Mouse (Mus musculus) CH12.LX (cell line): ENCODE data around the gene St8sia4. TPM values are rescaled to one million over a fixed set of nuclear protein-coding genes. Genes with fewer than 3 reads are reported as not detected.
A peak's percentile ranks its signal among the peaks of the same experiment; 100 is the strongest.

Source experiments
- DNase-seq: peaks from one replicate; pipeline ENCODE4 v3.0.0-alpha.2; 2013; ENCODE audit errors: extremely low read depth
- H3K27ac ChIP-seq: 2 replicates; pipeline ENCODE4 v1.5.1; 2012; ENCODE audit warnings: low read depth, mild to moderate bottlenecking, control low read depth, moderate library complexity; ENCODE audit not compliant: insufficient read depth
- H3K27me3 ChIP-seq: replicated peaks from 2 replicates; pipeline ENCODE3; 2012; ENCODE audit warnings: inconsistent platforms
- H3K36me3 ChIP-seq, 2 experiments: replicated peaks in 1 of 2; 2 replicates each; pipeline versions ENCODE3 to v1.6.1; 2012; ENCODE audit warnings: inconsistent platforms in 1 of 2, low read length in 1 of 2, mild to moderate bottlenecking in 1 of 2, mixed read lengths in 1 of 2, moderate library complexity in 1 of 2; ENCODE audit not compliant: control insufficient read depth in 1 of 2, insufficient read depth in 1 of 2
- H3K4me1 ChIP-seq, 2 experiments: 2 replicates each; pipeline ENCODE4 v1.6.1; 2012; ENCODE audit warnings: inconsistent platforms in 1 of 2, moderate library complexity in 1 of 2; ENCODE audit not compliant: insufficient read depth in 2 of 2, control insufficient read depth in 1 of 2
- H3K4me2 ChIP-seq: 2 replicates; pipeline ENCODE4 v1.6.1; 2012; ENCODE audit warnings: low read depth, mild to moderate bottlenecking, control low read depth; ENCODE audit not compliant: poor library complexity, insufficient read depth, severe bottlenecking
- H3K4me3 ChIP-seq, 3 experiments: fragments of 150-350 bp in 1 of 3; sonication (generic) in 1 of 3; replicated peaks in 1 of 3; 2 replicates each; pipeline versions ENCODE3 to v1.5.1; 2011 to 2012; ENCODE audit warnings: low read depth in 2 of 3, low read length in 2 of 3, mild to moderate bottlenecking in 2 of 3, moderate library complexity in 2 of 3, control low read depth in 1 of 3, improper control_type of control experiment in 1 of 3, inconsistent platforms in 1 of 3, mixed read lengths in 1 of 3; ENCODE audit not compliant: poor library complexity in 1 of 3
- H3K79me2 ChIP-seq: replicated peaks from 2 replicates; pipeline ENCODE4 v1.6.1; 2012; ENCODE audit warnings: mild to moderate bottlenecking, moderate library complexity; ENCODE audit not compliant: control insufficient read depth, poor library complexity, insufficient read depth, severe bottlenecking; ENCODE audit errors: extremely low read depth
- H3K9ac ChIP-seq: 2 replicates; pipeline ENCODE4 v1.6.1; 2012; ENCODE audit warnings: low read depth, mild to moderate bottlenecking, control low read depth, moderate library complexity; ENCODE audit not compliant: insufficient read depth
- H3K9me3 ChIP-seq: replicated peaks from 2 replicates; pipeline ENCODE3; 2012; ENCODE audit warnings: low read length, inconsistent platforms, mixed read lengths
- BHLHE40 ChIP-seq: IDR thresholded peaks from 2 replicates; pipeline ENCODE4 v1.6.1; 2011; ENCODE audit warnings: mild to moderate bottlenecking, low read depth, low read length, improper control_type of control experiment
- CHD1 ChIP-seq: IDR thresholded peaks from 2 replicates; pipeline ENCODE4 v1.6.1; 2012; ENCODE audit warnings: low read depth, low read length, improper control_type of control experiment, inconsistent platforms
- CHD2 ChIP-seq: IDR thresholded peaks from 2 replicates; pipeline ENCODE4 v1.6.1; 2011; ENCODE audit warnings: low read length, improper control_type of control experiment
- CTCF ChIP-seq, 2 experiments: IDR thresholded peaks in 1 of 2; conservative IDR thresholded peaks in 1 of 2; 2 replicates each; pipeline ENCODE4 v1.5.1; 2011 to 2012; ENCODE audit warnings: low read depth in 2 of 2, low read length in 2 of 2, improper control_type of control experiment in 1 of 2, inconsistent platforms in 1 of 2, mild to moderate bottlenecking in 1 of 2, moderate library complexity in 1 of 2
- E2F4 ChIP-seq: IDR thresholded peaks from 2 replicates; pipeline ENCODE4 v1.6.1; 2011; ENCODE audit warnings: low read depth, low read length, improper control_type of control experiment; ENCODE audit not compliant: insufficient replicate concordance
- ELF1 ChIP-seq: IDR thresholded peaks from 2 replicates; pipeline ENCODE4 v1.6.1; 2014; ENCODE audit warnings: low read depth, mild to moderate bottlenecking, inconsistent platforms, low read length, improper control_type of control experiment
- EP300 ChIP-seq: IDR thresholded peaks from 2 replicates; pipeline ENCODE4 v1.6.1; 2011; ENCODE audit warnings: low read length, improper control_type of control experiment
- ETS1 ChIP-seq: conservative IDR thresholded peaks from 2 replicates; pipeline ENCODE4 v1.6.1; 2012; ENCODE audit warnings: low read depth, mild to moderate bottlenecking, inconsistent platforms, low read length, improper control_type of control experiment, moderate library complexity
- HCFC1 ChIP-seq: IDR thresholded peaks from 2 replicates; pipeline ENCODE4 v1.6.1; 2012; ENCODE audit warnings: low read depth, mild to moderate bottlenecking, inconsistent platforms, low read length, improper control_type of control experiment
- IRF4 ChIP-seq: IDR thresholded peaks from 2 replicates; pipeline ENCODE4 v1.6.1; 2014; ENCODE audit warnings: low read depth, mild to moderate bottlenecking, inconsistent platforms, low read length, improper control_type of control experiment
- JUN ChIP-seq: IDR thresholded peaks from 2 replicates; pipeline ENCODE4 v1.6.1; 2011; ENCODE audit warnings: low read depth, mild to moderate bottlenecking, low read length, improper control_type of control experiment, moderate library complexity; ENCODE audit not compliant: insufficient read depth
- JUND ChIP-seq: conservative IDR thresholded peaks from 2 replicates; pipeline ENCODE4 v1.6.1; 2011; ENCODE audit warnings: low read depth, low read length, improper control_type of control experiment
- MAFK ChIP-seq: IDR thresholded peaks from 2 replicates; pipeline ENCODE4 v1.6.1; 2011; ENCODE audit warnings: low read length, improper control_type of control experiment; ENCODE audit not compliant: insufficient replicate concordance
- MAX ChIP-seq: IDR thresholded peaks from 2 replicates; pipeline ENCODE4 v1.6.1; 2011; ENCODE audit warnings: low read length, improper control_type of control experiment
- MAZ ChIP-seq: IDR thresholded peaks from 2 replicates; pipeline ENCODE4 v1.6.1; 2012; ENCODE audit warnings: low read depth, mild to moderate bottlenecking, inconsistent platforms, low read length, improper control_type of control experiment, moderate library complexity
- MEF2A ChIP-seq: IDR thresholded peaks from 2 replicates; pipeline ENCODE4 v1.6.1; 2014; ENCODE audit warnings: low read depth, mild to moderate bottlenecking, inconsistent platforms, low read length, improper control_type of control experiment, borderline replicate concordance
- MXI1 ChIP-seq: IDR thresholded peaks from 2 replicates; pipeline ENCODE4 v1.6.1; 2011; ENCODE audit warnings: mild to moderate bottlenecking, low read depth, low read length, improper control_type of control experiment
- MYC ChIP-seq: IDR thresholded peaks from 2 replicates; pipeline ENCODE4 v1.6.1; 2011; ENCODE audit warnings: low read depth, mild to moderate bottlenecking, improper control_type of control experiment, low read length
- NELFE ChIP-seq: IDR thresholded peaks from 2 replicates; pipeline ENCODE4 v1.6.1; 2011; ENCODE audit warnings: low read depth, low read length, improper control_type of control experiment
- NRF1 ChIP-seq: IDR thresholded peaks from 2 replicates; pipeline ENCODE4 v1.6.1; 2014; ENCODE audit warnings: low read depth, mild to moderate bottlenecking, inconsistent platforms, low read length, improper control_type of control experiment, moderate library complexity
- PAX5 ChIP-seq: IDR thresholded peaks from 2 replicates; pipeline ENCODE4 v1.6.1; 2012; ENCODE audit warnings: low read length, inconsistent platforms, mixed read lengths
- POLR2A ChIP-seq: IDR thresholded peaks from 2 replicates; pipeline ENCODE4 v1.6.1; 2011; ENCODE audit warnings: low read depth, mild to moderate bottlenecking, improper control_type of control experiment, low read length
- POLR2AphosphoS2 ChIP-seq: IDR thresholded peaks from 2 replicates; pipeline ENCODE4 v1.6.1; 2011; ENCODE audit warnings: low read depth, low read length, improper control_type of control experiment
- RAD21 ChIP-seq: IDR thresholded peaks from 2 replicates; pipeline ENCODE4 v1.6.1; 2011; ENCODE audit warnings: low read depth, mild to moderate bottlenecking, low read length, improper control_type of control experiment, moderate library complexity
- RCOR1 ChIP-seq: conservative IDR thresholded peaks from 2 replicates; pipeline ENCODE4 v1.6.1; 2012; ENCODE audit warnings: low read depth, mild to moderate bottlenecking, inconsistent platforms, low read length, improper control_type of control experiment
- SIN3A ChIP-seq: IDR thresholded peaks from 2 replicates; pipeline ENCODE4 v1.6.1; 2012; ENCODE audit warnings: low read length, improper control_type of control experiment, inconsistent platforms
- SMC3 ChIP-seq: IDR thresholded peaks from 2 replicates; pipeline ENCODE4 v1.6.1; 2011; ENCODE audit warnings: low read depth, low read length, improper control_type of control experiment
- TCF12 ChIP-seq: IDR thresholded peaks from 2 replicates; pipeline ENCODE4 v1.6.1; 2014; ENCODE audit warnings: low read depth, mild to moderate bottlenecking, inconsistent platforms, low read length, improper control_type of control experiment
- UBTF ChIP-seq: IDR thresholded peaks from 2 replicates; pipeline ENCODE4 v1.6.1; 2012; ENCODE audit warnings: low read depth, mild to moderate bottlenecking, inconsistent platforms, low read length, improper control_type of control experiment, moderate library complexity
- USF2 ChIP-seq: conservative IDR thresholded peaks from 2 replicates; pipeline ENCODE4 v1.6.1; 2011; ENCODE audit warnings: low read depth, low read length, improper control_type of control experiment
- ZC3H11A ChIP-seq: IDR thresholded peaks from 2 replicates; pipeline ENCODE4 v1.6.1; 2012; ENCODE audit warnings: low read depth, mild to moderate bottlenecking, inconsistent platforms, low read length, improper control_type of control experiment
- ZMIZ1 ChIP-seq: IDR thresholded peaks from 2 replicates; pipeline ENCODE4 v1.6.1; 2012; ENCODE audit warnings: low read depth, mild to moderate bottlenecking, inconsistent platforms, low read length, improper control_type of control experiment
- ZNF384 ChIP-seq: IDR thresholded peaks from 2 replicates; pipeline ENCODE4 v1.6.1; 2012; ENCODE audit warnings: low read depth, low read length, improper control_type of control experiment, inconsistent platforms
- dilution Hi-C: fragments of 300-500 bp; cut with MboI; formaldehyde crosslinking; loops from 2 replicates; pipeline ENCODE4 v1.14.3; 2020; ENCODE audit warnings: low sequenced_read_pairs; ENCODE audit not compliant: extremely low pct_unique_long_range_greater_than_20kb, extremely low pct_ligation_motif_present
- in situ Hi-C: fragments of 300-500 bp; cut with MboI; formaldehyde crosslinking; loops from 3 replicates; pipeline ENCODE4 v1.14.3; 2019; ENCODE audit warnings: low sequenced_read_pairs, low pct_ligation_motif_present, low pct_unique_long_range_greater_than_20kb, mixed read lengths
- polyA plus RNA-seq: library from polyadenylated mRNA; unstranded; fragments of >175 nt; gene quantifications from 2 replicates; pipeline ENCODE4 v1.2.1, GENCODE M21; 2012; ENCODE audit warnings: low read depth; ENCODE audit not compliant: insufficient read length
- total RNA-seq, 2 experiments: library from RNA; depleted of rRNA; stranded (reverse); fragments of 300-350 nt in 1 of 2; fragments of >200 nt in 1 of 2; gene quantifications; 2 replicates each; pipeline ENCODE4 v1.2.3; 2012 to 2014

St8sia4 gene
- total and polyA plus RNA-seq, 3 experiments, result 2.3 to 13.6 (median 12.7) TPM

DNA sequence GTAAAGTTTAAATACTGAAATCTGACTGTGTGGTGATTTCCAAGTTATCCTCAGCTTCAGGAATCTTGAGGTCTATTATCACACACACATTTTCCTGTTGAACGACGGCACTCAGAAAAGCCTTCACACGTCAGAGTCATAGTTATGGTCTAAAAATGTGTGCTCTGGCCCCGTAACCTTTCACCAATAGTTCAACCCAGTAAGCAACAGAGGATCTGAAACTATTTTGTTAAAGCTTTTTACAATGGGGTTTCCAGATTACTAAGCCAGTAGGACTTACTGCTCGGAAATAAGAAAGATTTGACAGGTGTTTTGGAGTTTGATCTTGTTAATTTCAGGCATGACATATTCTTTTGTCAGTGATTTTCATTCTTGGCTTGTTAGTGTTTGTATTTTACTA lies 43.0 kb downstream of the St8sia4 start:
- Histone ChIP-seq H3K9ac (no peak overlapping the region), H3K27me3 (no peaks in the 10 kb centered on the region), H3K4me3 (peak overlapping the region in 1 of 3 experiments; percentile 31), H3K27ac (peak overlapping the region; percentile 78), H3K4me2 (no peak overlapping the region), H3K9me3 (no peaks in the 10 kb centered on the region), H3K36me3 (peaks cover 0 to 6% of the 10 kb centered on the region in 2 experiments), H3K79me2 (peaks cover 5% of the 10 kb centered on the region; the same call in 1 of the 2 replicates), H3K4me1 (peaks cover 3 to 15% of the 10 kb centered on the region in 2 experiments; a peak in 2 of 4 replicates)
- in situ Hi-C loops, result no loop called here
- dilution Hi-C loops, result no loop called here
- peak; percentile 84 for DNase-seq
- TF ChIP-seq ZC3H11A (no peak), POLR2AphosphoS2 (no peak), USF2 (no peak), JUN (peak; percentile 88), MYC (peak; percentile 70; the same call in 1 of the 2 replicates), ELF1 (no peak), E2F4 (0 out of 2 replicates have a peak, but pooled peaks have one; percentile 55), HCFC1 (peak; percentile 24; the same call in 1 of the 2 replicates), RCOR1 (peak; percentile 94), CHD1 (0 out of 2 replicates have a peak, but pooled peaks have one; percentile 45), TCF12 (peak; percentile 87), ZMIZ1 (peak; percentile 39; the same call in 1 of the 2 replicates), MXI1 (peak; percentile 38; the same call in 1 of the 2 replicates), RAD21 (peak; percentile 13), NRF1 (no peak), CHD2 (peak; percentile 80), UBTF (no peak), EP300 (peak; percentile 98), SIN3A (peak; percentile 79), IRF4 (peak; percentile 98), MEF2A (peak; percentile 98), MAFK (peak; percentile 79), ETS1 (peak; percentile 97), SMC3 (peak; percentile 29; the same call in 1 of the 2 replicates), MAZ (peak; percentile 65; the same call in 1 of the 2 replicates), ZNF384 (peak; percentile 58; the same call in 1 of the 2 replicates), MAX (peak; percentile 80; the same call in 1 of the 2 replicates), JUND (peak; percentile 93), CTCF (conservative IDR thresholded peaks at IDR 0.05 in 1 of 2, IDR thresholded peaks at IDR 0.05 in 1 of 2; ENCODE audit: low read depth in 2 of 2, low read length in 2 of 2) (no peak), POLR2A (peak; percentile 40; the same call in 1 of the 2 replicates), PAX5 (no peak), NELFE (no peak), BHLHE40 (peak; percentile 90)
